Mouse (Mus musculus) heart, postnatal 4 days (tissue): Measurements from ENCODE around the gene Setd1b. TPM values are rescaled to one million over a fixed set of nuclear protein-coding genes. Genes with fewer than 3 reads are reported as not detected.

ENCODE experiments used
- DNase-seq: peaks from one replicate; pipeline ENCODE4 v3.0.0; 2021
- total RNA-seq, 2 experiments: library from RNA; stranded (reverse); gene quantifications; 2 replicates each; pipeline ENCODE4 v1.2.3; 2021

Gene Setd1b
- total RNA-seq, result 10 to 100 TPM; 22.2 to 23.0 TPM

DNA sequence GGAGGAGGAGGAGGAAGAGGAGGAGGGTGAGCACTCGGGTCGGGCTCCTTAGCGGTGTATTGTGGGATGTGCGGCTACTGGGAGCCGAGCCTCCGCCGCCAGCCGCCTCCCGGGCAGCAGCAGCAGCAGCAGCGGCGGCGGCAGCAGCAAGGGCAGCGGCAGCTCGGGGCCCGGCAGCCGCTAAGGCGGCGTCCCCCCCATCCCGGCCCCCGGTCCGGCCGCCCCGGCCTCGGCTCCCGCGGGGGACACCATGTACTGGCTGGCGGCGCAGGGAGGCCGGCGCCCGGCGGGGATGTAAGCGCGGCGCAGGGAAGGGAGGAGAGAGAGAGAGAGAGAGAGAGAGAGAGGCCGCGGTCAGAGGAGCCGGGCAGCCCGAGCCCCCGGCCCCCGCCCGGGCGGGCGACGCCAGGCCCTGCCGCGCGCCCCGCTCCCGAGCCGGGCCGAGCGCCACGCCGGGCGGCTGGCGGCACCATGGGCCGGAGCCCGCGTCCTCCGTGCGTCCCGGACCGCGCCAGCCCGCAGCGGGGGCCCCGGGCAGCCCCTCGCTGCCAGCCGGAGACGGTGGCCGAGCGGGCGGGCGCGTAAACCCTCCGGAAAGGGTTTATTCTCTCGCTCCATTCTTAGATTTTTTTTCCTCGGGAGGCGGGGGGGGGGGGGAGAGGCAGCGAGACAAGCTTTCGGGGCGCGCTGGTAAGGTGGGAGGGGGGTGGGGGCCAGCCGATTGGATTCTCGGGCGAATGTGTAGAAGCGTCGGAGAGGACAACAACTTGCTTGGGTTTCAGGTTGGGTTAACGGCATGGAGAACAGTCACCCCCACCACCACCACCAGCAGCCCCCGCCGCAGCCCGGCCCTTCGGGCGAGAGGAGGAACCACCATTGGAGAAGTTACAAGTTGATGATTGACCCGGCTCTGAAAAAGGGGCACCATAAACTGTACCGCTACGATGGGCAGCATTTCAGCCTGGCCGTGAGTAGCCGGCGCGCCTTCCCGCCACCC, at the start of gene Setd1b:
Setd1b (plus strand) TSS at position 33 of the 997 bp plus-strand sequence.
- DNase-seq, result peak; percentile 63

DNA sequence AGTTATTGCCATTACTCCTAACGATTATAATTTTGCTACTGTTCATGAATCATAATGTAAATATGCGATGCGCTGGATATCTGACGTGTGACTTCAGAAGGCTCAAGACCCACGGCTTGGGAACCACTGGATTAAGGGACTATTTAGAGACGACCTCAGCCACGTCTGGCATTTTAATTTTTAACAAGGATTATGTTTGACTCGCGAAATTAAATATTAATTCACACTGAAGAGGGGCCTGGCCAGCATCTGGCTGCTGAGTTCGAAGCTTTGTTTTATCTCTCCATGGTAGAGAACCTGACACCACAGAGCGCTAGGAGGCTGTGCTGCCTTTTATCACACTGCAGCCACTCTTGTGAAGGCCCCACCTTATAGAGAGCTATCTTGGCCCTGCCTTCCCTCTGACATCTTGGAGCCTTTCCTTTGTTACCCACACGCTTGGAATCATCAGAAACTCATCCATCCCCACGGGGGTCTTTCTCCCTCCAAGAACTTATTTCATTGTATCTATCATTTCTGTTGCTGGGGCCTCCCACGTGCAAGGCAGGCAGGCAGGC, 48.8 kb upstream of the Setd1b start:
- no peak for DNase-seq

DNA sequence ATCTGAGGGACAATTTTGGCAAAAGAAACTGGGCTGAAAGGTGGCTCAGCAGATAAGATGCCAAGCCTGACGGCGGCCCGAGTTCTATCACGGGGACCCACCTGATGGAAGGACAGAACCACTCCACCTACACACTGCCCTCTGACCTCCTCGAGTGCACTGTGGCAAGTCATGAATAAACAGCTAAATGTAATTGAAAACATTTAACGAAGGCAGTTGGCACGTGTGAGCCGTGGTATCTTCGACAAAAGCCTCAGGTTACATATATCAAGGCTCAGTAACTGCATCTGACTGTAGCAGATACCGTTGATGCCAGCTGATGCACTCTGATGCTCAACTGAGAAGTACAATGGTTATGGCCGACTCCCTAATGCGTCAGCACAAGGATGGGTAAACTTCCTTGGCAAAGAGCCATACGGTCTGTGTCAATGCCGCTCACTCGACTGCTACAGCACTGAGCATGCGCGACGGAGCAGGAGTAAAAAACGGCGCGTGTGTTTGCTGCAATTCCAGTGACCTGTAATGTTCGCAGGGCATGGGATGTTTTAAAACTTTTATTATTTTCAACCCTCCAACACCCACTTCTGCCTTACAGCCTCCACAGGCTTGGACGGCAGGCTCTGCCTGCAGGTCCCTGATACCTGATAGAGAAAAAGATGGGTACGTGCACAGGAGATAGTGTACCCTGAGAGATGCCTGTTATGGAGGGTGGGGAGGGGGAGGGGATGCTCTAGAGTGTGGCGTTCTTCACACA, 47.6 kb upstream of the Setd1b start:
- no peak for DNase-seq

DNA sequence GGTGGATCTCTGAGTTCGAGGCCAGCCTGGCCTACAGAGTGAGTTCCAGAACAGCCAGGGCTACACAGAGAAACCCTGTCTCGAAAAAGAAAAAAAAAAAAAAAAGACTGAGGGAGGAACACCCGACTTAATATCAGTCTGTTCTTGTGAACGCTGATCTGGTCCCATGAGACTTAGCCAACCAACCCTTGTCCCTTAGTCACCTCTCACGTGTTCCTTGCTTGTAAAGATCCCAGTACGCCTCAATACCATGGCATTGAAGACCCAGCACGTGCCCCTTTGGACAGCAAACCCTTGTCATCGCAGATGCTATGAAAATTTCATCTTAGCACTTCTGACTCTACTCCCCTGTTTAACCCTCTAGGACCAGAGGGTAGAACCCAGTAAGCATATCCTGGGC, 45.7 kb upstream of the Setd1b start:
- DNase-seq, result no peak

DNA sequence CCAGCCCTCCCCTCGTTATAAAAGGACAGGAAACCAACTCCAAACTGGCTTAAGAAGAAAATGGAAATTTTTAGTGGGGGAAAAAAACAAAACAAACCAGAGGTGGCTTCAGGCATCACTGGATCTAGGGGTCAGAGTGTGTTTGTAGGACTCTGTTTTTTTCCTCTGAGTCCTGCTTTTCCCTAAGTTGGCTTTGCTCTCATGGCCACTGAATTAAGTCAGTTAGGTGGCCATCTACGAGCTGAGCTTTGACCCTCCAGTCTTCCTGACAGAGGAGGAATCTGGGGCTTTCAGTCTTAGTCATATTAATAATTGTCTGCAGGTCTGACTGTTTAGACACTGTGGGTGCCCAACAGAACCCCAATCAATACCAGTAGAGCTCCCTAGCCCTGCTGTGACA, 43.5 kb upstream of the Setd1b start:
- DNase-seq, result no peak

DNA sequence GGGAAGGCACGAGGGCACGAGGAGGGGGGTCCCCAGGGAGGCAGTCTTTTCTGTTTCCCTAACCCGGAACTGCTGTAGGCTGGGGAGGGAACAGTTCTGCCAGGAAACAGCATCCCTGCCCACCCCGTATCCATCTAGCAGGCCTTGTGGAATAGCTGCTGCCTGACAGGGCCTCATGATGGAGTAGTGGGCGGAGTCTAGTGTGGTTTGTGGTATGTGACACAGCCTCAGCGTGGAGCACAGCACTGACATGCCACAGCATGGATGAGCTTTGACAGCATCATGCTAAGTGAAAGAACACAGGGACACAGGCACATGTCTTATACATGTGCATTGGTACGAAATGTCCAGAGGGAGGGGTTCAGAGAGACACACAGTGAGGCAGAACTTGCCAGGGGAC, 39.6 kb upstream of the Setd1b start:
- no peak for DNase-seq

DNA sequence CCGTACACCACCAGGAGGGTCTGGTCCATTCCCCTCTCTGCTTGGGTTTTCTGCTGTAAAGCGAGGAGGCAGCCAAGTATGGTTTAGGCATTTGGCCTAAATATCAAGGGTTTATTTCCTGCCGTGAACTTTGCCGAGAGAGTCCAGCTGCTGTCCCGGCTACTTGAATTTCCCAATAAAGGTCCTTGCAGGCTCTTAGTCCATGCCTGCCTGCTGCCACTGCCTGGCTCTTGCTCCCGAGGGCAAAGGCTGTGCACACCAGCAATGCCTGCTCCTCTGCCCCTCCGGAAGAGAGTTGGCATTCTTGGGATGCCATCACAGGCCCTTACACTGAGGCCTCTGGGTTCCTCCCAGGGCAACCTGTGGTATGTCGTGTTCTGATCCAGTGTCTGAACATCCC, 38.4 kb upstream of the Setd1b start:
- no peak for DNase-seq

DNA sequence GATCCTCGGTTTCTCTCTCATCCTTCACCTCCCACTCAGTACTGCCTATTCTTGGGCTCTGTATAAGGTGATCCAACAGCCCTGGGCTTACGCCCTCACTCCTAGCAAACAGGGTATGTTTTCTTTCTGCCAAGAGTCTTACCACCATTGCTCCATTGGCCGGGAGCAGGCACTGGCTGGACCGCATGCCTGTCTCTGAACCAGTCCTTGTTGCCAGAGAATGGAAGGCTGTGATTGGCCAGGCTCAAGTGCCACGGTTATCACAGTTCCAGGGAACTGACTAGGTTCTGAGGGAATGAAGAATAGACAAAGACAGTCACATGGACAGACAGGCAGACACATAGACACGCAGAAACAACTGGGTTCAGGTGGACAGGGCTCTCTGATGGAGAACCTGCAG, 37.2 kb upstream of the Setd1b start:
- peak; percentile 58 for DNase-seq

DNA sequence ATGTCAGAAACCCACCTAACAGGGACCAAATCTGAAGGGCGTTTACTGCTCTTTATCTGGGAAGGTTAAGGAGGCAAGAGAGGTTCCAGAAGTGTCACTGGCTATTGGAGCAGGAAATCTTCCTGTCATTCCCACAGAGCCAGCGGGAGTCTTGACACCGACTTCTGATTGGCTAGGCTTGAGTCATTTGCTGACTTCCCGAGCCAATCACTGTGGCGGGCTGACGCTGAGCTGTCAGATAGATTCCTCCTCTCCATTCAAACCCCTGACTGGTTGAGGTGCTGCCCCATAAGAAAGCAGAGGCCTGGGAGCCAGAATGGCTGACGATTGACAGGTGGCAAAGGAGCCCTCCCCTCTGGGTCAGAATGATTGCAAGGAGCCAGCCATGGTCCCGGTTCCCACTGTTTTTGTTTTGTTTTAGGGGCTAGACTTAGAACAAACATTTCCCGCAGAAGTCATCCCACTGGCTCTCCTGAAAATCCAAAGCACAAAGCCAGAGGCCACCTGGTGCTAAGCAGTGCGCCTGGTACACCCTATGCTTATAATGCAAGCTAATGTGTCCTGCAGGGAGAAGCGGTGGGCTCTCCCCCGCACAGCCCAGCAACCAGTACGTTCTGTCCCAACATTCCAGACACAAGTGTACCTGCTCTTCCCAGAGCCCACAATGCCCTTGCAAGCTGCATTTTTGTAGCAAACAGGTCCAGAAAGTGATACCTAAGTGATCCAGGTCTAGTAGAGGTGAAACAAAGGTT, 32.4 kb upstream of the Setd1b start:
- peak; percentile 50 for DNase-seq

DNA sequence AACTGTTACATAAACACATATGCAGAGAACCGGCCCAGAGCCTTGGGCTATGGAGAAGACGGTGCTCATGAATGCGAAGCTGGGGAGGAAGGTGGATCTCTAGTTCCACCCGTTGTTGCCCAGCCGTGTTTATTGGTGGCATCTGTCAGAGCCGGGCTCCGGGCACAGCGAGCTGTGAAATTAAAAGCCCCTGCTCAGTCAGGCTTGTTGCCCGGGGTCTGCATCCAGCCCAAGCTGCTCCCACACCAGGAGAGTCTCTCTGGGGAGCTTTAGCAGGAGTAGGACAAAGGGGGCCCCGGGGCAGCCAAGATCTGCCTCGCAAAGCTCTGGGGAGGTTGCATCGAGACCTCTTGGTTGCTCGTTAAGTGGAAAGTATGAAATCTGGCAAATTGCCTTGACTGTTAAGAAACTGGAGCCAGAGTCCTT, 31.7 kb upstream of the Setd1b start:
- DNase-seq, result no peak

DNA sequence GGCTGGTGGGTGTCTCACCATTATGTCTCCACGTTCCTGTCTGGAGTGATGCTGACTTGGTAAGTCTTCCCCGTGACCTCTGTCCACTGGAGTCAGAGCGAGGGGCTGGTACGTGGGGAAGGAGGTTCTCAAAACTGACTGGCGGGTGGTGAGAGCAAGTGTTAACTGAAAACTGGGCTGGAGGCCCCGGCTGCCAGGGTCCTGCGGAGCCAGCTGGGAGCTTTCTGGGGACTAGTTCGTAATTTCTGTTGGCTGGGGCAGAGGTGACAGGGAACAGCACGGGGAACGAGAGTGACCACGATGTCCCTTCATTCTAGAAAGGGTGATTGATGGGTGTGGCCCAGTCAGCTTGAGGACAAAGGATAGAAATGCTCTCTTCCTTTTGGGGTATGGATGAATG, 27.9 kb upstream of the Setd1b start:
- DNase-seq, result no peak

DNA sequence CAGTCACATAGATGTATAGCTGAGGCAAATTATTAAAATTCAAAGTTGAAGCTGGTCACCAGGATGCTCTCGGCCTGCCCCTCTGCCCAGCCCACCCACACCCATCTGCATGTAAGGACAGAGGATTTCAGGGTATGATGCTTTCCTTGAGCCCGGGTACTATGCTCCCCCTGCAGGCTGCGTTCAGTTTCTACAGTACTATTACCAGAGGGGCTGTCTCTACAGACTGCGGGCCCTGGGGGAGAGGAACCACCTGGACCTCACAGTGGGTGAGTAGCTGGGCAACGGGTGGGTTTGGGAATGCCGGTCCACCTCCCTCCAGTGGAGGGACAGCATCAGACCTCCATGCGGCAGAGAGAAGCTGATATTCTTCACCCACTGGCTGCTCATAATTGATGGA, 27.1 kb upstream of the Setd1b start:
- DNase-seq, result peak; percentile 68

DNA sequence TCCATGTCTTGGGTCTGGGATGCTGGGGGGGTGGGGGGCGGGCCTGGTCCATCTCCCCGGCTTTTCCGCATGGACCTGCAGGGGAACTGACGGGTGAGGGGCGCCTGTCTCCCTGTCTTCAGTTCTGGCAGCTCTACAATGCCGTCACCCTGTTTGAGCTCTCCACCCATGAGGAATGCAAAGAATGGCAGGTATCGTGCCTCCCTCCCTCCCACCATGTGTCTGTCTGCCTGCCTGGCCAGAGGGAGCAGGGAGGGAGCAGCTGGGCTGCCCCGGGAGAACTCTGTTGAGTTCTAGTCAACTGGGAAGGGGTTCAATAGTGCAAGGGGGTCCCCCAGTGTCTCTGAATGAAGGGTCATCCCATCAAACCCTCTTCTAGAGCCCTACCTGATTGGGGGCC, 25.9 kb upstream of the Setd1b start:
- no peak for DNase-seq

DNA sequence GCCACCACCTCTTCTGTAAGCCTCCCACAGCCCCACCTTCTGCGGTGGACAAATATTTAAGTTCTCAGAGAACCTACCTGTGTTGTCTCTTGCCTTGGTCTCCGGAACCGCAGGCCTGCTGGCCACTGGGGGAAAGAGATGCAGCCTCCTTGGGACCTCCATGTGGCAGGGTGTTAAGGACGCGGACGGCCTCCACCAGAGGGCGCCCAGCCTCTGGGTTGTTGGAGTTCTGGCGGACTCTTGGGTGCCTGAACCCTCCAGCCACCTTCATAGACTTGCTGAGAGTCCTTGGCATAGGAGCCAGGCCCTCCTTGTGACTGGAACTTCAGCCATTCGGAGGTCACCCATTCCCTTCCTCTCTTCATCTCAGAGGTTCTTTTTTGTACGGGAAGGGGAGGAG, 24.7 kb upstream of the Setd1b start:
- peak; percentile 87 for DNase-seq

DNA sequence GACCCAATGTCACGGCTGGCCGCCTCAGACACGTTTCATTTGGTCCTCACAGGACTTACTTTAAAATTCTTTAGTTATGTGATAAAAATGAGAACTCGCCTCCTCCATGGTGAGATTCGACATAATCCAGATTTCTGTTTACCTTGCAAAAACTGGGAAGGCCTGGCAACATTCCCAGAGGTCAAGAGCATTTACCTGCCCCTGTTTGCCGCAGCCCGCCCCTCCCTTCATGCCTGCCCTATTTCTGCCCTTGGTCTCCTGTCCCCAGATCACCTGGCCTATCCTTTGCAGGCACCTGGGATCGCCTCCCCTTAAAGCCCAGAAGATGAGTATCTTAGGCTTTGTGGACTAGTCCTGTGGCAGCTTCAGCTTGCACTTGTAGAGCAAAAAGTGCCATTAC, 24.2 kb upstream of the Setd1b start:
- no peak for DNase-seq

DNA sequence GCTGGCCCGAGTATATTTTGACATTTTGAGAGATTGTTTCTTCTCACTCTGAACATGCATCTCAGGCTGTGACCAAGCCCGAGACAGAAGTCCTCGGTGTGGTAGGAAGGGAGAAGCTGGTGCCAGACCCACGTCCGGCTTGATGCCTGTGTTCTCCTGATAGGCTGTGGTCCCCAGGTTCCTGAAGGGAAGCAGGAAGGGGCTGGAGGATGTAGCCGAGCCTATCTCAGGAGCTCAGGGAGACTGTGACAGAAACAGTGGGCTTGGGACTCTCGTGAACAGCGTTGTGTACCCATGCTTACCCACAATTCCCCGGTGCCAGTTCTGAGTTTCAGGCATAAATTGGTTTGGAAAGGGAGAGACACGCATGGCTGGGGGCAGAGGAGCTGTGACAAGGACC, 23.2 kb upstream of the Setd1b start:
- DNase-seq, result no peak

DNA sequence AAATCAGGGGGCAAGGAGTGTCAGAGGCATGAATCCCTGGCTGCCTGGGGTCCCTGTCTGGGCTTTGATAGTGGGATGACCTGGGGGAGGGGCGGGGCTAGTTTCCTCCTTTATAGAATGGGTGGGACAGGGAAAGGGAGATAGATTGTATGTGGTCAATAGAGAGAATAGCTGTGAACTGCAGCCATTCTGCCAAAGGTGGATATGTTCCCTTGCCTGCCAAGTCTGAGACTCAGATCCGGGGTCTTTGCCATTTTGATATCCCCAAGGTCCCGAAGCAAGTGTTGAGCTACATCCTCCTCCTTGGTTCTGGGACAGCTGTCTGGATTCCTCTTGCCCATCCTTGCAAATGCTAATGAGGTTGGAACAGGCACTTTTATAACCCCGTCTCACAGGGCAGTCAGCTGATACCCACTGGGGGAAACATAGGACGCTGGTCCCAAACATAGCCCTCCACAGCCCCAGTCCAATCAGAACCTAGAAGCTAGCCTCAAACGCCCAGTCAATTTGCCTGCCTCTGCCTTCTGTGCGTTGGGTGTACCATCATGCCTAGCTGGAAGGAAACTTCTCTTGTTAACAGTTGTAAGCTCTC, 21.3 kb upstream of the Setd1b start:
- DNase-seq, result no peak

DNA sequence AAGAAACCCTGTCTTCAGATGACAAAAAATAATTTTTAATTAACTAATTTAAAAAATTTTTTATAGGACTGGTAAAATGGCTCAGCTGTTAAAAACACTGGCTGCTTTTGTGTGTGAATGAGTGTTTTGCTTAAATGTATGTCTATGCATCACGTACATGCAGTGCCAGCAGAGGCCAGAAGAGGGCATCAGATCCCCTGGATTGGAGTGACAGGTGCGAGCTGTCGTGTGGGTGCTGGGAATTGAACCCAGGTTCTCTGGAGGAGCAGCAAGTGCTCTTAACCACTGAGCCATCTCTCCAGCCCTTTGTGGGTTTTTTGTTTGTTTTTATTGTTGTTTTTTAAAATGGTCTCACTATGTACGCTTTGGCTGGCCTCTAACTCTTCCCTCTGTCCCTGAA, 19.8 kb upstream of the Setd1b start:
- no peak for DNase-seq

DNA sequence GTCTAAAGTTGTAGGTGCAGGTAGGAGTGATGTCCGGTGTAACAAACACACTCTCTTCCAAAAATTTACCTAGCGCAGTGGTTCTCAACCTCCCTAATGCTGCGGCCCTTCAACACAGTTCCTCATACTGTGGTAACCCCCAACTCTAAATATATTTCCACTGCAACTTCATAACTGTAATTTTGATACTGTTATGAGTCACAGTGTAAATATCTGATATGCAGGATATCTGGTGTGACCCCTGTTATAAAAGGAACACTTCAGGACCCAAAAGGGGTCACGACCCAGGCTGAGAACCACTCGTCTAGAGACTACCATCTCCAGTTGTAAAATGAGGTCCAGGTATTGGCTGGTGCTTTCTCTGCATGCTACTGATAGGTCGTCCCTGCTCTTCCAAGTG, 16.9 kb upstream of the Setd1b start:
- no peak for DNase-seq

DNA sequence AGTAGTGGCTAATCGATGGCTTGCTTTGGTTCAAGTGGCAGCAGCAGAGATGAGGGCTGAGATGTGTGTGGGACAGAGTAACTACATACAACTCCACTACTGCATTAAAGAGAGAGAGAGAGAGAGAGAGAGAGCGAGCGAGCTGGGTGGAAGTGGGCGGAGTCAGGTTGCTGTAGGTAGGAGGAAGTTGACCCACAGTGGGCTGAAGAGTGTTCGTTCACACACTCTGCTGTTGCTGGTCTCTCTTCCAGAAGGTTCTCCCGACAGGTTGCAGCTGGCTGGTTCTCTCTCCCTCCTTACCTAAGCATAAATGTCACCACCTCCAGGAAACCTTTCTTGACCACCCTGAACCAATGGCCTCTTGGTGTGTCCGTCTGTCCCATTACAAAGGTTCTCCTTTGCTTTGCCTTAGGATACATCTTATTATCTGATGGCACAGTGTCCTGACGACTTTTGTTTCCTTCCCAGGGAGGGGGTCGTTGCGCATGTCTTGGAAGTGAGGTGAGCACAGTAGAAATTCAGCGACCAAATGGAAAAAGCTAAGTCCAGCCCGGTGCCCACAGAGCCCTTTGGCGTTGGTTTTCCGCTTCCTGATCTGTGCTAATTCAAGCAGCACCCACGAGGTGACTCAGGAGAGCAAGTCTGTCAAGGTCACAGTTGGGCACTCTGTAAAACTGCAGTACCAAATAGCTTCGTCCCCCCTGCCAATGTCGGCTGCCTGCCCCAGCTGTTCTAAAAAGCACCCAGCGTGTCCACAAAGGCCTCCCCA, 16.2 kb upstream of the Setd1b start:
- peak; percentile 41 for DNase-seq

DNA sequence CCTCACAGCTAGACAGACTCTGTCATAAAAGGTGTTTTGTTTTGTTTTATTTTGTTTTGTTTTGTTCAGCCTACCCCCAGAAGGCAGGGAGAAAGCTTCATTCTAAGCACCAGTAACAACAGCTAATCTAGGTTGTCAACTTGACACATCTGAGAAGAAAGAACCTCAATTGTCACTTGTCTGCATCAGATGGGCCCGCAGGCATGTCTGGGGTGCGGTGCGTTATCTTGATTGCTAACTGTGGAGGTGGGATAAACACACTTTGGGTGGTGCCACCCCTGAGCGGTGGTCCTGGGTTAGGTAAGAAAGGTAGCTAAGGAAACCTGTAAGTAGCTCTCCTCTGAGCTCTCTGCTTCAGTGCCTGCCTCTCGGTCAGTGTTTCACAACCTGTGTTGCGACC, 15.0 kb upstream of the Setd1b start:
- DNase-seq, result no peak
